Mouse (Mus musculus): ENCODE data around the gene Pgf.

- TF ChIP-seq CTCF (conservative IDR thresholded peaks at IDR 0.05; ENCODE audit: low read length) (no peak), POU5F1 (IDR thresholded peaks at IDR 0.05; ENCODE audit: borderline replicate concordance, low read length) (no peak)
Observed at GRCm38 (mm10) chr12:85151002-85151774, 26.4 kb downstream of the Pgf start, which contains the start of gene Rps6kl1.

Measured in E14TG2a.4 (cell line).